Mouse (Mus musculus) testis, adult 2 months (tissue): ENCODE data around the gene Prr15l. TPM values are rescaled to one million over a fixed set of nuclear protein-coding genes. Genes with fewer than 3 reads are reported as not detected.

Source experiments
- H3K27ac ChIP-seq: fragments of 200-500 bp; 2 replicates; pipeline ENCODE4 v1.5.1; 2012; ENCODE audit warnings: low read depth, low read length; ENCODE audit not compliant: control insufficient read depth, insufficient read depth
- H3K27me3 ChIP-seq: fragments of 200-500 bp; 2 replicates; pipeline ENCODE4 v1.6.1; 2012; ENCODE audit warnings: mild to moderate bottlenecking, low read length, moderate library complexity; ENCODE audit not compliant: control insufficient read depth, insufficient read depth
- H3K36me3 ChIP-seq: fragments of 200-500 bp; 2 replicates; pipeline ENCODE4 v1.6.1; 2012; ENCODE audit warnings: mild to moderate bottlenecking, low read length; ENCODE audit not compliant: control insufficient read depth, insufficient read depth
- H3K4me1 ChIP-seq: fragments of 200-500 bp; 2 replicates; pipeline ENCODE4 v1.6.1; 2012; ENCODE audit warnings: low read length; ENCODE audit not compliant: control insufficient read depth, insufficient read depth
- H3K4me3 ChIP-seq: fragments of 200-500 bp; 2 replicates; pipeline ENCODE4 v1.5.1; 2012; ENCODE audit warnings: low read depth, mild to moderate bottlenecking, low read length, moderate library complexity, mixed read lengths; ENCODE audit not compliant: control insufficient read depth
- CTCF ChIP-seq: fragments of 200-500 bp; IDR thresholded peaks from 2 replicates; pipeline ENCODE4 v1.5.1; 2012; ENCODE audit warnings: low read depth, mild to moderate bottlenecking, inconsistent platforms, low read length, moderate library complexity; ENCODE audit not compliant: control insufficient read depth, insufficient read depth, insufficient replicate concordance
- POLR2A ChIP-seq: fragments of 200-500 bp; IDR thresholded peaks from 2 replicates; pipeline ENCODE4 v1.6.1; 2012; ENCODE audit warnings: low read depth, mild to moderate bottlenecking, inconsistent platforms, low read length, moderate library complexity; ENCODE audit not compliant: control insufficient read depth
- polyA plus RNA-seq: library from polyadenylated mRNA; depleted of rRNA; stranded (reverse); fragments of >200 nt; gene quantifications from 2 replicates; pipeline ENCODE4 v1.2.3, GENCODE M21; 2012

The Prr15l gene
- polyA plus RNA-seq, 1 experiment, result 2.1 TPM

GRCm38 (mm10) chr11:96925469-96926148, 2.3 kb upstream of the Prr15l start:
- Histone ChIP-seq H3K27me3 (no peaks in the 10 kb centered on the region), H3K4me1 (no peaks in the 10 kb centered on the region), H3K36me3 (no peaks in the 10 kb centered on the region), H3K4me3 (no peak overlapping the region), H3K27ac (no peak overlapping the region)
- TF ChIP-seq CTCF, result no peak
- no peak for TF ChIP-seq POLR2A

GRCm38 (mm10) chr11:96926587-96926986, 1.3 kb upstream of the Prr15l start:
- Histone ChIP-seq H3K4me1 (no peaks in the 10 kb centered on the region), H3K36me3 (no peaks in the 10 kb centered on the region), H3K4me3 (no peak overlapping the region), H3K27ac (no peak overlapping the region), H3K27me3 (no peaks in the 10 kb centered on the region)
- TF ChIP-seq POLR2A, result no peak
- no peak for TF ChIP-seq CTCF

GRCm38 (mm10) chr11:96928691-96929090, 787 bp downstream of the Prr15l start:
- Histone ChIP-seq H3K4me1 (no peaks in the 10 kb centered on the region), H3K27ac (no peak overlapping the region), H3K4me3 (no peak overlapping the region), H3K36me3 (no peaks in the 10 kb centered on the region), H3K27me3 (no peaks in the 10 kb centered on the region)
- TF ChIP-seq CTCF (no peak), POLR2A (no peak)

GRCm38 (mm10) chr11:96929096-96929765, 1.3 kb downstream of the Prr15l start:
- peaks cover 3% of the 10 kb centered on the region for H3K4me1 ChIP-seq
- no peak overlapping the region for H3K27ac ChIP-seq
- no peak overlapping the region for H3K4me3 ChIP-seq
- TF ChIP-seq CTCF (no peak), POLR2A (peak; percentile 47; the same call in 1 of the 2 replicates)
- H3K27me3 ChIP-seq, result no peaks in the 10 kb centered on the region
- no peaks in the 10 kb centered on the region for H3K36me3 ChIP-seq

- H3K27ac ChIP-seq, result no peak overlapping the region
- TF ChIP-seq CTCF (no peak), POLR2A (no peak)
- peaks cover 9% of the 10 kb centered on the region for H3K4me1 ChIP-seq
- no peaks in the 10 kb centered on the region for H3K36me3 ChIP-seq
- no peaks in the 10 kb centered on the region for H3K27me3 ChIP-seq
- no peak overlapping the region for H3K4me3 ChIP-seq
These were observed 1.9 kb downstream of the Prr15l start for GRCm38 (mm10) chr11:96929766-96930331.

- Histone ChIP-seq H3K4me3 (no peak overlapping the region), H3K27ac (0 out of 2 replicates have a peak overlapping the region, but pooled peaks have one; percentile 43), H3K36me3 (no peaks in the 10 kb centered on the region), H3K4me1 (peaks cover 18% of the 10 kb centered on the region), H3K27me3 (no peaks in the 10 kb centered on the region)
- TF ChIP-seq CTCF (no peak), POLR2A (peak; percentile 17; the same call in 1 of the 2 replicates)
These were observed 3.6 kb downstream of the Prr15l start for GRCm38 (mm10) chr11:96931327-96932062.
